Mouse (Mus musculus): Measurements from ENCODE around the gene Kcnj1.

Kcnj1 gene

DNA sequence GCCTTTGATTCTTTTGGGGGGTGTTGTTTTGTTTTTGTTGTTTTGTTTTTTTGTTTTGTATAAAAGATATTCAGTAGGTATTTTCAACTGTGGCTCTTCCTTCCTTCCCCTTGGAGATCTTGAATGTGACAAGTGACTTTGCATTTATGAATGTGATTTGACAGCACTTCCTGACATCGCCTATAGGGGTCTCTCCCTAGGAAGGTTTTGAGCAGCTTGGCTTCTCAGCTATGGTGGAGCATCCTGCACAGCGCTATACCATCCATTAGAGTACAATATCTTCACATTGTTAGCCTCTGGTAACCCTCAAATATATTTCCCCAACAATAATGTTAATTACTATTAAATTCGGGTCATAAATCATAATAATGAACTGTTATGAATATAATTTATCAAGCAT is 73.5 kb downstream of the Kcnj1 start:
- peak; percentile 28 to 55 for DNase-seq (ENCODE audit: low read depth in 2 of 2, low spot score in 2 of 2)

GRCm38 (mm10) chr9:32448766-32449165 is 76.5 kb downstream of the Kcnj1 start:
- DNase-seq (ENCODE audit: low read depth in 2 of 2, low spot score in 2 of 2), result no peak
